Mouse (Mus musculus): ENCODE data around the gene Pla2g15.

DNA sequence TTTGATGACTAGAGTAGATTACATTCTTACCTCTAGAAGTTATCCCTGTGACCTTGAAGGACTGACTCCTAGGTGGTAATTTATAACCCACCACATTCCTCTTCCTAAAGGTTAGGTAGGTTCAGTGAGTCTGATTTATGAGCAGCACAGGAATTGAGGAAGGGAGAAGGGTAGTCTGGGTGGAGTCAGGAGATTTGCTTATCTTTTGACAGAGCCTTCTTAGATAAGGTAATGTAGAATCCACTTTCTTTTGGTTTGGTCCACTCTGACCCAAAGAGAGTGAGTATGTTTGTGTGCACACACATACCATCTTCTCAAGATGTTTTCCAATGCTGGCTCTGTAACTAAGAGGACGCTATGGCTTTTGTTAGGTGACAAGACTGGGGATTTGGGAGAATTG is 27.4 kb downstream of the Pla2g15 start:
- TF ChIP-seq CTCF (conservative IDR thresholded peaks at IDR 0.05; ENCODE audit: insufficient read depth, insufficient read length, low read depth, low read length), result no peak
- TF ChIP-seq POLR2A (IDR thresholded peaks at IDR 0.05; ENCODE audit: low read depth, low read length), result no peak
